Mouse (Mus musculus) myocyte (in vitro differentiated cells): ENCODE data around the gene Fbxo21.

Experiments
- E2F4 ChIP-seq: IDR thresholded peaks from one replicate; pipeline ENCODE4 v1.6.1; 2011; ENCODE audit warnings: mild to moderate bottlenecking, control low read depth, moderate library complexity; ENCODE audit not compliant: insufficient read depth
- MAX ChIP-seq: IDR thresholded peaks from one replicate; pipeline ENCODE4 v1.6.1; 2011; ENCODE audit warnings: low read depth, mild to moderate bottlenecking, control low read depth
- MYOD1 ChIP-seq, 3 experiments: IDR thresholded peaks; one replicate each; pipeline ENCODE4 v1.6.1; 2011; ENCODE audit warnings: control low read depth in 2 of 3, low read depth in 2 of 3, mild to moderate bottlenecking in 2 of 3, moderate library complexity in 1 of 3; ENCODE audit not compliant: insufficient read length in 2 of 3, control insufficient read depth in 1 of 3
- MYOG ChIP-seq, 3 experiments: IDR thresholded peaks; one replicate each; pipeline ENCODE4 v1.6.1; 2011; ENCODE audit warnings: control low read depth in 2 of 3, low read depth in 2 of 3, mild to moderate bottlenecking in 2 of 3; ENCODE audit not compliant: insufficient read length in 2 of 3, control insufficient read depth in 1 of 3, insufficient read depth in 1 of 3
- POLR2A ChIP-seq: IDR thresholded peaks from one replicate; pipeline ENCODE4 v1.6.1; 2011; ENCODE audit warnings: low read depth, mild to moderate bottlenecking, control low read depth, moderate library complexity; ENCODE audit not compliant: insufficient read length
- POLR2AphosphoS2 ChIP-seq: IDR thresholded peaks from one replicate; pipeline ENCODE4 v1.6.1; 2011; ENCODE audit warnings: low read depth, control low read depth; ENCODE audit not compliant: insufficient read length
- SRF ChIP-seq: IDR thresholded peaks from one replicate; pipeline ENCODE4 v1.6.1; 2011; ENCODE audit warnings: low read depth; ENCODE audit not compliant: control insufficient read depth, insufficient read length
- USF1 ChIP-seq: IDR thresholded peaks from one replicate; pipeline ENCODE4 v1.6.1; 2011; ENCODE audit warnings: low read depth, mild to moderate bottlenecking, control low read depth, moderate library complexity

GRCm38 (mm10) chr5:118035786-118036185, 59.3 kb downstream of the Fbxo21 start:
- TF ChIP-seq POLR2A (no peak), POLR2AphosphoS2 (no peak), SRF (no peak), MYOD1 (IDR thresholded peaks at IDR 0.05; ENCODE audit: control insufficient read depth in 1 of 3, insufficient read length in 2 of 3, low read depth in 2 of 3) (no peak), USF1 (no peak), MAX (no peak), E2F4 (no peak), MYOG (IDR thresholded peaks at IDR 0.05; ENCODE audit: control insufficient read depth in 1 of 3, insufficient read depth in 1 of 3, insufficient read length in 2 of 3, low read depth in 2 of 3) (no peak)
